Mouse (Mus musculus) cerebellum, adult 2 months (tissue): Measurements from ENCODE around the gene Vrtn. TPM values are rescaled to one million over a fixed set of nuclear protein-coding genes. Genes with fewer than 3 reads are reported as not detected.

Experiments used
- DNase-seq, 2 experiments: peaks; one replicate each; pipeline ENCODE4 v3.0.0; 2021
- H3K27ac ChIP-seq: fragments of 200-500 bp; 2 replicates; pipeline ENCODE4 v1.5.1; 2012; ENCODE audit warnings: low read length, control low read depth, inconsistent platforms; ENCODE audit not compliant: insufficient read depth
- H3K27me3 ChIP-seq: fragments of 200-500 bp; 2 replicates; pipeline ENCODE4 v1.6.1; 2012; ENCODE audit warnings: inconsistent platforms, mild to moderate bottlenecking, low read length, moderate library complexity; ENCODE audit not compliant: control insufficient read depth, insufficient read depth
- H3K4me1 ChIP-seq: fragments of 200-500 bp; 2 replicates; pipeline ENCODE4 v1.6.1; 2011; ENCODE audit warnings: low read length; ENCODE audit not compliant: control insufficient read depth, insufficient read depth
- H3K4me3 ChIP-seq: fragments of 200-500 bp; replicated peaks from 2 replicates; pipeline ENCODE3; 2011; ENCODE audit warnings: mild to moderate bottlenecking, low read depth, low read length, control low read depth; ENCODE audit not compliant: insufficient read depth
- CTCF ChIP-seq: fragments of 200-500 bp; IDR thresholded peaks from 2 replicates; pipeline ENCODE4 v1.5.1; 2011; ENCODE audit warnings: low read depth, mild to moderate bottlenecking, control low read depth, low read length, moderate library complexity, borderline replicate concordance; ENCODE audit not compliant: insufficient read depth
- POLR2A ChIP-seq: fragments of 200-500 bp; IDR thresholded peaks from 2 replicates; pipeline ENCODE4 v1.6.1; 2011; ENCODE audit warnings: low read length, control low read depth, borderline replicate concordance; ENCODE audit not compliant: insufficient read depth
- WGBS: fragments of 180-500 bp; shearing (Covaris S2); methylation state at CpG from one replicate; pipeline ENCODE4 v1.1.7; 2018; 5-methylcytosine and 5-hydroxymethylcytosine counted together
- polyA plus RNA-seq: library from polyadenylated mRNA; depleted of rRNA; stranded (reverse); fragments of >200 nt; gene quantifications from 2 replicates; pipeline ENCODE4 v1.2.3, GENCODE M21; 2012; rRNA removed

The Vrtn gene
- not detected in 2 replicates for polyA plus RNA-seq

GRCm38 (mm10) chr12:84640654-84641053 lies at the start of gene Vrtn:
Gene Vrtn, plus strand, starts transcription at chr12:84641019.
- 9% methylated on average over 9 of the region's 9 CpGs for WGBS
- no peak for TF ChIP-seq POLR2A
- no peak for TF ChIP-seq CTCF
- H3K27me3 ChIP-seq = peaks cover 1% of the 10 kb centered on the region; the same call in 1 of the 2 replicates

GRCm38 (mm10) chr12:84598324-84598723 lies 42.5 kb upstream of the Vrtn start:
- H3K27me3 ChIP-seq = no peaks in the 10 kb centered on the region
- peaks cover 3% of the 10 kb centered on the region for H3K4me1 ChIP-seq
- TF ChIP-seq POLR2A = no peak
- TF ChIP-seq CTCF = no peak
- no peak overlapping the region for H3K27ac ChIP-seq
- whole genome bisulfite sequencing = 15% methylated on average over 8 of the region's 8 CpGs
- no peak for DNase-seq
- no peak overlapping the region for H3K4me3 ChIP-seq

More at GRCm38 (mm10) chr12:84640654-84641053, at the start of gene Vrtn:
- H3K4me3 ChIP-seq = no peak within 1 kb of the TSS
- H3K4me1 ChIP-seq = no peaks in the 10 kb centered on the region
- DNase-seq = no peak
- H3K27ac ChIP-seq = no peak within 1 kb of the TSS

GRCm38 (mm10) chr12:84604001-84604400 lies 36.8 kb upstream of the Vrtn start:
- Histone ChIP-seq H3K4me3 (no peak overlapping the region), H3K27me3 (no peaks in the 10 kb centered on the region), H3K27ac (no peak overlapping the region), H3K4me1 (no peaks in the 10 kb centered on the region)
- DNase-seq = no peak
- TF ChIP-seq POLR2A (no peak), CTCF (no peak)
- 85% methylated on average over 7 of the region's 7 CpGs for WGBS

- TF ChIP-seq CTCF (0 out of 2 replicates have a peak, but pooled peaks have one; percentile 16), POLR2A (no peak)
- 69% methylated on average over 7 of the region's 7 CpGs for WGBS
- Histone ChIP-seq H3K27ac (no peak overlapping the region), H3K4me3 (no peak overlapping the region), H3K27me3 (no peaks in the 10 kb centered on the region), H3K4me1 (no peaks in the 10 kb centered on the region)
- DNase-seq = no peak
These were observed 35.0 kb upstream of the Vrtn start for GRCm38 (mm10) chr12:84605860-84606259.

DNA sequence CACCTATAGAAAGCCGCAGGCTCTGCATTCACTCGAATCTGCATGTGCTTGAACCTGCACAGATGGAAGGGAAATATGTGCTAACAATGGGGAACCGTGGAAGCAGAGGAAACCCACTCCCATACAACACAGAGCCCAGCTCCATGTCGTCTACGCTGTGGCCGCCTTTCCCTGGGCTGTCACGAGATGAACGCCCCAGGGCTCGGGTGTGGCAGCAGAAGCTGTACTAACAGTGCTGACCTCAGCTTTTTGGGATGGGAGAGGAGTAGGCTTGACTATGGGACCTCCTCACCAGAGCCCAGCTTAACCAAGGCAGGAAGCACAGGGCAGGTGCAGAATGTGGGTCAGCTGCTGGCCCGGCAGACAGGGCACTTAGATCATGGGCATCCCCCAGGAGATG lies 29.1 kb upstream of the Vrtn start:
- no peaks in the 10 kb centered on the region for H3K27me3 ChIP-seq
- no peaks in the 10 kb centered on the region for H3K4me1 ChIP-seq
- DNase-seq = no peak
- 86% methylated on average over 10 of the region's 10 CpGs for WGBS
- TF ChIP-seq POLR2A = no peak
- no peak for TF ChIP-seq CTCF
- no peak overlapping the region for H3K27ac ChIP-seq
- no peak overlapping the region for H3K4me3 ChIP-seq

DNA sequence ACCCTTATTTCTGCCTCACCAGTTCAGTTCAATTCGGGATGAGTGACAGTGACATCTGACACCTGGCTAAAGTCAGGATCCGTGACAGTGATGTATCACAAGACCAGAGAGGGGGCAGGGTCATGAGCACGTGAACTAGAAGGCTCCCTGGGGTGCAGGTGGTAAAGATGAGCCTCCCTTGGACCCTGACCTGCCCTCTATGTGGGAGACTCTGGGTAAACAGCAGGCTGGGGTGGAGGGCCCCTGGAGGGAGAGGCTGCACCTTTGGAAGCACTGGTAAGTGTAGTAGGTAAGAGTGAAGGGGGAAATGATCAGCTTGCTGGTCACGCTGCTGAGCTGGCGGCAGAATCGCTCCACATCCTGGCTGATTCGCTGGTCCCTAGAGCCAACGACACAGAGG lies 28.3 kb upstream of the Vrtn start:
- no peak for DNase-seq
- 70% methylated on average over 8 of the region's 8 CpGs for WGBS
- no peak overlapping the region for H3K27ac ChIP-seq
- TF ChIP-seq POLR2A (no peak), CTCF (no peak)
- no peak overlapping the region for H3K4me3 ChIP-seq
- no peaks in the 10 kb centered on the region for H3K4me1 ChIP-seq
- H3K27me3 ChIP-seq = no peaks in the 10 kb centered on the region

- Histone ChIP-seq H3K4me3 (no peak overlapping the region), H3K27me3 (no peaks in the 10 kb centered on the region), H3K27ac (no peak overlapping the region), H3K4me1 (no peaks in the 10 kb centered on the region)
- DNase-seq = no peak
- WGBS = 87% methylated on average over 11 of the region's 11 CpGs
- TF ChIP-seq CTCF (no peak), POLR2A (no peak)
These were observed 26.8 kb upstream of the Vrtn start for GRCm38 (mm10) chr12:84614001-84614400.

DNA sequence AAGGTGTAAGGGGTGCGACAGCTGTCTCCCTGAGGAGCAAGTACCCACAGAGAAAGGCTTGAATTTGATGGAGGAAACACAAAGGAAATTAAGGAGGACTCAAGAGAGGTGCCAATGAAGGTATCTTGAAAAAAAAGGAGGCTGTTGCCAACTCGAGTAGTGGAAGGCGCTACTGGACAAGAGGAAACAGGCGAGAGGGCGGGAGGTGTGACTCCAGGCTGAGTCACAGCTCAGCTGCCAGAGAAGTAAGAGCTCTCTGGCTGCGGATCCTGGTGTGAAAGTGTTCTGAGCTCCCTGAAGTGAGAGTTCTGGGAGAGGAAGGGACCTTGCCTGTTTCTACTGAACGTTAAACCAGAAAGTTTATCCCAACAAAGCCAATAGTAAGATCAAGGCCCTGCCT lies 26.3 kb upstream of the Vrtn start:
- WGBS = 66% methylated on average over 7 of the region's 7 CpGs
- no peak for DNase-seq
- Histone ChIP-seq H3K27me3 (no peaks in the 10 kb centered on the region), H3K27ac (no peak overlapping the region), H3K4me3 (no peak overlapping the region), H3K4me1 (no peaks in the 10 kb centered on the region)
- TF ChIP-seq POLR2A (no peak), CTCF (no peak)
